Mouse (Mus musculus) urinary bladder, postnatal 10 days (tissue): ENCODE data around the gene H2-M5.

Experiments used
- DNase-seq: peaks from one replicate; pipeline ENCODE4 v3.0.0; 2022; ENCODE audit warnings: low spot score

H2-M5 gene

GRCm38 (mm10) chr17:36948286-36948685, 41.1 kb downstream of the H2-M5 start:
- DNase-seq: no peak

- DNase-seq: no peak
Observed at GRCm38 (mm10) chr17:36947051-36947819, 42.1 kb downstream of the H2-M5 start.

GRCm38 (mm10) chr17:36944121-36944775, 45.1 kb downstream of the H2-M5 start:
- no peak for DNase-seq

DNA sequence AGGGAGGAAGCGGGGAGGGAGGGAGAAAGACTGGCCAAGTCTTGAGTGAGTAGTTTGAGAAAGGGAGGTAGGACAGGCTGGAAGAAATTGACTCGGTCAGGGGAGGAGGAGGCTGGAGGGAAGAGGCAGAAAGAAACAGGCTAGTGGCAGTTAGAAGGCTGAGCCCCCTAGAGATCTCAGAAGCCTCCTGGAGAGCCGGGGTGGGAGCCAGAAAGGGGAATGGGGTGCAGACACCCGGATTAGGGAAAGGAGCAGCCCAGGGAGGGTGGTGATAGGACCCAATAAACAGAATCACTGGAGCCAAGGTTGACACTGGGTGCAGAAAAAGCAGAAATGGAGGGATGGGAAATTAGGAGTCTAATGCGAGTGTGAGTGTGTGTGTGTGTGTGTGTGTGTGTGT, 45.6 kb downstream of the H2-M5 start:
- no peak for DNase-seq

DNA sequence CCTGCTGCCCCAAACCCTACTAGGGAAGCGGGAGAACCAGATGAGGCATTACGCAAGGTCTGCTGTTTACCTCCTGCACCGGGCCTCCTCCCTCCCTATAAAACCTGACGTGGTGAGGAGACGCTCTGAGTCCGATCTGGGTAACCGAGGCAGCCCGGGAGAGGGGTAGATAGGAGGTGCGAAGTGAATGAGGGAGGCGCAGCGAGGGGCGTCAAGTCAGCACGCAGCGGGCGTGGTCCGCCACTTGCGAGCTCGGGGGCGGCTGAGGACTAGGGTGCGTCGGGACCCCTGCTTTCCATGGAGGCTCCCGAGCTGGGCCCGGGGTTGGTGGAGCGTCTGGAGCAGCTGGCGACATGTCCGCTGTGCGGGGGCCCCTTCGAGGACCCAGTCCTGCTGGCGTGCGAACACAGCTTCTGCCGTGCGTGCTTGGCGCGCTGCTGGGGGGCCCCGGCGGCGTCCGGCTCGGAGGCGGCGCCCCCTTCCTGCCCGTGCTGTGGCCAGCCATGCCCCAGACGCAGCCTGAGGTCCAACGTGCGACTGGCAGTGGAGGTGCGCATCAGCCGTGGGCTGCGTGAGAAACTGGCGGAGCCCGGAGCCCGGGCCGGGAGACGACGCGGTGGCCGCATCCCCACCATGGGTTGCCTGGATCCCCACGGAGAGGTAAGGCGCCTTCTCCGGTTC, 46.4 kb downstream of the H2-M5 start, which contains the start of gene Rnf39:
Gene Rnf39 (plus strand): TSS at position 128 of the 681 bp plus-strand sequence.
- DNase-seq: peak; percentile 16

DNA sequence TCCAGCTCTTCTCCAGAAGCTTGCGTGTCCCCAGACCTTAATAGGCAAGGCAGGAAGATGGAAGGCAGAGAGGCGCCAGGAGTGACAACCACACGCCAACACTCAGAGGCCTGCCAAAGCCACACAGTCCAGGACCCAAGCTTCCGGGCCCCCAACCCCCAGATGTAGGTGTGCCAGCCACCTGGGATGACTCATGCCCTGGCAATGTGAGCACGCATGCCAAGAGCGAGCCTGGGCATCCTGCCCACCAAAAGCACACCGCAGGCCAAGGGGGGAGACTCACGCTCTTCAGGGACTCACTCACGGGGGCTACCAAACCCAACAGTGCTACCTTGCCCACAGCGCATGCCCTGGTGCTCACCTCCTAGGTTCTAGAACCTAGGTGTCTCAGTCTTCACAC, 46.9 kb downstream of the H2-M5 start:
- peak; percentile 17 for DNase-seq

DNA sequence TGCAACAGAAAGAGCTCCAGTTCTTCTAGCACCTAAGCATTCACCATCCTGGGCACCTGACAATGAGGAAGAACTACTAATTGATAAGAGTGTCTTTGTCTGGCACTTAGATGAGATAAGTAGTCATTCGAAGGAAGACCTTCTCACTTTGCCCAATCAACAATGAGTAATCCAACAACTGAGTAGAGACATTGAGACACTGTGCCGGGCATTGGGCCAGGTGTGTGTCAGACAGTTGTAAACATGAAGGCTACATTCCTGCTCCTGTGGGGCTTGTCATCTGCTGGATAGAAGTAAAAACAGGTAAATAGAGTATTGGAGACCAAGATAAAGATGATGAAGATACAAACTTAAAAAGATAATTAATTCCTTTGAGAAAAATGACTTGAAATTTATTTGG, 51.3 kb downstream of the H2-M5 start:
- DNase-seq: no peak
